Mouse (Mus musculus): Measurements from ENCODE around the gene Gnb5. TPM values are rescaled to one million over a fixed set of nuclear protein-coding genes. Genes with fewer than 3 reads are reported as not detected.

The Gnb5 gene
- polyA plus RNA-seq (2015; fragmentation: Nextera tagmentation; extraction: Ambion mirVana): 69.7 and 78.1 TPM in 2 replicates

DNA sequence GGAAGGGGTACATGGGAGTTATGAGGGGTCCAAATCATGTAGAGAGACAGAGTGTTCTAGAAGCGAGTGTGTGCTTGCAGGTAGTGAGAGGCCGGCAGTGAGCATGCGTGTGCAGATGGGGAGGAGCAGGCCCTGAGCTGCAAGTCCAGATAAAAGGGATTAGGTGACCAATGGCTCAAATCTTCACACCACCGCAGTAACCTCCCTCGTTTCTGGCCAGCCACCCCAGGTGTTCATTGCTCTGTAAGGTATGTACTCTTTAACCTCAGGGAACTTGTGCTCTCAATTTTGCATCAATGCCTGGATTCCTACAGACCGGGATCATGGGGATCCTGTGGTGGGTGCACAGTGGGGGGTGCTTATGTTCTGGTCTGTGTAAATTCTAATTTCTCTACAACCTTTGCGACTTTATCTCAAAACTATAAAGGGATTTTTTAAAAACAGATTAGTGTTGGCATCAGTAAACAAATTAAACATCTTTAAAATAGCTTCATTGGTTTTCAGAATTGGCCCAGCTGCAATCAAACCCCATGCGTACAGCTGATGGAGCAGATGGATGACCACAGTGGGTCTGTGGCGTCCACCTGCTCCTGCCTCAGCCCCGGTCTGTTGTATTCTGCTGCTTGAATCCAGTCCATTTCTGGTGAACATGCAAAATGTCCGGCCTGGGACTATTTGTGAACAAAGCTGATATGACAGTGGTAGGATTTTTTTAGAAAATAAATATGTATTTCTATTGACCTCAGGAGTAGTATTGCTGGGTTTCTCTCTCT lies at the start of gene Gnb5:
Gene Gnb5 (plus strand): TSS at position 163 of the 773 bp plus-strand sequence.
- Histone ChIP-seq H3K4me2 (ENCODE audit: low read length) (no peak within 1 kb of the TSS), H3K4me3 (ENCODE audit: low read depth, low read length) (no peak within 1 kb of the TSS), H3K27me3 (ENCODE audit: control insufficient read depth, insufficient read depth, low read depth, low read length) (no peaks in the 10 kb centered on the region), H3K9me3 (replicated peaks; ENCODE audit: control insufficient read depth, low read length, poor library complexity, severe bottlenecking) (no peaks in the 10 kb centered on the region), H3K9ac (ENCODE audit: low read depth, low read length) (no peak within 1 kb of the TSS), H3K36me3 (ENCODE audit: control insufficient read depth, insufficient read depth, low read length) (no peaks in the 10 kb centered on the region), H3K4me1 (ENCODE audit: control insufficient read depth, insufficient read depth, low read length) (no peaks in the 10 kb centered on the region), H3K27ac (ENCODE audit: low read length) (no peak within 1 kb of the TSS)
- no peak for ATAC-seq
- 61% methylated on average over 11 of the region's 11 CpGs for WGBS

DNA sequence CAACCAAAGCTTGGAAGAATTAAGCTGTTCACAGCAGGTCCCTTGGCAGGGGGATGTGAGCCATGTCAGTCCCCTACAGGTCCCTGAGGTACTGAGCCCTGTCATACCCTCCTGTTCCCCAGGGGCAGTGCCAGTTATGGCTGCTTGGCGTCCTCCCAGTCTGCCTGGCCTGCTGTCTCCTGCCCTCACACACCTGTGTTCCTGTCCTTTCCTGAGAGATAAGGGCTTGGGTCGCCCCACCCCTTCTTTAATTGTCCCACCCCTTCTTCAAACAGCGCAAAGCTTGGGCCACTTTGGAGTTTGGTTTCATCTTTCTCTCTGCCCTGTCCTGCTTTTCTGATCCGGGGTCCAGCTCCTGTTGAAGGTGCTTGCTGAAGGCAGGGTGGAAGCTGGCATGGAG lies 47.3 kb upstream of the Gnb5 start:
- Histone ChIP-seq H3K4me1 (ENCODE audit: control insufficient read depth, insufficient read depth, low read length) (peaks cover 34% of the 10 kb centered on the region), H3K4me3 (ENCODE audit: low read depth, low read length) (no peak overlapping the region), H3K9ac (ENCODE audit: low read depth, low read length) (no peak overlapping the region), H3K4me2 (ENCODE audit: low read length) (no peak overlapping the region), H3K36me3 (ENCODE audit: control insufficient read depth, insufficient read depth, low read length) (no peaks in the 10 kb centered on the region), H3K27me3 (ENCODE audit: control insufficient read depth, insufficient read depth, low read depth, low read length) (no peaks in the 10 kb centered on the region), H3K27ac (ENCODE audit: low read length) (no peak overlapping the region), H3K9me3 (replicated peaks; ENCODE audit: control insufficient read depth, low read length, poor library complexity, severe bottlenecking) (no peaks in the 10 kb centered on the region)
- WGBS: 59% methylated on average over 4 of the region's 4 CpGs
- no peak for ATAC-seq

DNA sequence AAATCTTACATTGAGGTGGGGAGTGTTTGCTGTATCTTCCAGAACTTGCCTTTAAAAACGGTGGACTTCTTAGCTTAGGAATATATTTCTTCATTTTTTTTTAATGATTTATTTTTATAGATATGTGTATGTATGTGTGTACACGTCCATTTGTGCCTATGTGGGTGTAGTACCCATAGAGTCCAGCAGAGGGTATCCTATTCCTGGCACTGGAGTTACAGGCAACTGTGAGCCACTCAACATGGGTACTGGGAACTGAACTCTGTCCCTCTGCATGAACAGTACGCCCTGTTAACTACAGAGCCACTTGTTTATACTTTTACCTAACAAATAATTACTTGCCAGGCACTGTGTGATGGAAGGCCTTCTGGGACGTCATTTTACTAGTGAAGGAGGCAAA lies 46.4 kb upstream of the Gnb5 start:
- no peak overlapping the region for H3K4me2 ChIP-seq (ENCODE audit: low read length)
- ATAC-seq: no peak
- no peak overlapping the region for H3K27ac ChIP-seq (ENCODE audit: low read length)
- H3K9ac ChIP-seq (ENCODE audit: low read depth, low read length): no peak overlapping the region
- no peak overlapping the region for H3K4me3 ChIP-seq (ENCODE audit: low read depth, low read length)
- H3K36me3 ChIP-seq (ENCODE audit: control insufficient read depth, insufficient read depth, low read length): no peaks in the 10 kb centered on the region
- H3K4me1 ChIP-seq (ENCODE audit: control insufficient read depth, insufficient read depth, low read length): peaks cover 25% of the 10 kb centered on the region
- no peaks in the 10 kb centered on the region for H3K27me3 ChIP-seq (ENCODE audit: control insufficient read depth, insufficient read depth, low read depth, low read length)
- no peaks in the 10 kb centered on the region for H3K9me3 ChIP-seq (replicated peaks; ENCODE audit: control insufficient read depth, low read length, poor library complexity, severe bottlenecking)
- WGBS: 92% methylated on average over 4 of the region's 4 CpGs

DNA sequence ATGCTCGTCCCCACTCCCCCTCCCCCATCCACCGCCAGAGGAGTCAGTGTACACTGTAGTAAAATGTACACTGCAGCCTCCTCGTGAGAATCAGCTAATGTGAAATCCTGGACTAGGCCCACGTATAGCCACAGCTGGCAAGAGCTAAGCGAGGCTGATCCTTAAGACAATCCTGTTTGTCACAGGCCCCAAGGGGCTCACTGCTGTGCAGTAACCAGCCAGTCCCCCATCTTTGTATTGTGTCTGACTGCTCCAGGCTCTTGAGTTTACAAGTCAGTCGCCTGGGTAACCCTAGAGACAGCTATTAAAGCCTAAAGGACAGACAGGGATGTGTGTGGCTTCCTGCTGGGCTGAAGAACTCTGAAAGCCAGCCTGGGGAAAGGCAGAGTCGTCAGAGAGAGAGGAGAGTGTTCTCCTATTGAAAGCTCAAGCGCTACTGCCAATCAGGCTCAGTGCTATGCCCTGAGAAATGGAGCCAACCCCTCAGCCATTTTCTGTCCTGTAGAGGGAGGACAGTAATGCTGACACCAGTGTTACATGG lies 44.7 kb upstream of the Gnb5 start:
- 3% methylated on average over 8 of the region's 8 CpGs for WGBS
- Histone ChIP-seq H3K27me3 (ENCODE audit: control insufficient read depth, insufficient read depth, low read depth, low read length) (no peaks in the 10 kb centered on the region), H3K27ac (ENCODE audit: low read length) (peak overlapping the region; percentile 63), H3K4me3 (ENCODE audit: low read depth, low read length) (no peak overlapping the region), H3K9me3 (replicated peaks; ENCODE audit: control insufficient read depth, low read length, poor library complexity, severe bottlenecking) (no peaks in the 10 kb centered on the region), H3K4me2 (ENCODE audit: low read length) (no peak overlapping the region), H3K9ac (ENCODE audit: low read depth, low read length) (no peak overlapping the region; the same call in none of the 2 replicates), H3K36me3 (ENCODE audit: control insufficient read depth, insufficient read depth, low read length) (no peaks in the 10 kb centered on the region), H3K4me1 (ENCODE audit: control insufficient read depth, insufficient read depth, low read length) (peaks cover 15% of the 10 kb centered on the region)
- ATAC-seq: peak; percentile 82

DNA sequence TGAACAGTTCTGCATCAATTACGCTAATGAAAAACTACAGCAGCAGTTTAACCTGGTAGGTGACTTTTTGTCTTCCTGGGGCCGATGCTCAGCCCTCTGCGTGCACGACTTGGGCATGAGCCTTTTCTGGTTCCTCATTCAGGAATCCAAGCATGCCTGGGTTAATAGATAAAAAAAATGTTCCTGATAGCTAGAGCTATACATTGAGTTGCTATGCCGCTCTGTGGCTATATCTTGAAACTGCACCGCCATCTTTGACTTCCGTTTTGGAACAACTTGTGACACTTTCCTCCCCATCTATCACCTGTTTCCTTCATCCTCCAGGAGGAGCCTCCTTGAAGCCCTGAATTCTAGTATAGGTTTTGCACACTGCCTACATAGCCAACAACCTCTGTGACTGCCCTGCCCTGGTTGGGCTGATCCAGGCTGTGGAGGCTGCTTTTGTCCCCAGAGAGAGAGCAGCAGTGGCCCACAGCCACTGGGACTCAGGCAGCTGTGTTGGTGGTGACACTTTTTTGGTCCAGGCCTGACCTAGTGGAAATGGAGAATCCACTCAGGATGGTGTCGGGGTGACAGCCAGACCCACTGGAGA lies 43.8 kb upstream of the Gnb5 start:
- Histone ChIP-seq H3K4me3 (ENCODE audit: low read depth, low read length) (no peak overlapping the region), H3K4me2 (ENCODE audit: low read length) (no peak overlapping the region), H3K27me3 (ENCODE audit: control insufficient read depth, insufficient read depth, low read depth, low read length) (no peaks in the 10 kb centered on the region), H3K4me1 (ENCODE audit: control insufficient read depth, insufficient read depth, low read length) (peaks cover 15% of the 10 kb centered on the region), H3K36me3 (ENCODE audit: control insufficient read depth, insufficient read depth, low read length) (no peaks in the 10 kb centered on the region), H3K9ac (ENCODE audit: low read depth, low read length) (no peak overlapping the region), H3K9me3 (replicated peaks; ENCODE audit: control insufficient read depth, low read length, poor library complexity, severe bottlenecking) (no peaks in the 10 kb centered on the region), H3K27ac (ENCODE audit: low read length) (peak overlapping the region; percentile 63; the same call in 1 of the 2 replicates)
- ATAC-seq: no peak
- WGBS: 51% methylated on average over 8 of the region's 8 CpGs

DNA sequence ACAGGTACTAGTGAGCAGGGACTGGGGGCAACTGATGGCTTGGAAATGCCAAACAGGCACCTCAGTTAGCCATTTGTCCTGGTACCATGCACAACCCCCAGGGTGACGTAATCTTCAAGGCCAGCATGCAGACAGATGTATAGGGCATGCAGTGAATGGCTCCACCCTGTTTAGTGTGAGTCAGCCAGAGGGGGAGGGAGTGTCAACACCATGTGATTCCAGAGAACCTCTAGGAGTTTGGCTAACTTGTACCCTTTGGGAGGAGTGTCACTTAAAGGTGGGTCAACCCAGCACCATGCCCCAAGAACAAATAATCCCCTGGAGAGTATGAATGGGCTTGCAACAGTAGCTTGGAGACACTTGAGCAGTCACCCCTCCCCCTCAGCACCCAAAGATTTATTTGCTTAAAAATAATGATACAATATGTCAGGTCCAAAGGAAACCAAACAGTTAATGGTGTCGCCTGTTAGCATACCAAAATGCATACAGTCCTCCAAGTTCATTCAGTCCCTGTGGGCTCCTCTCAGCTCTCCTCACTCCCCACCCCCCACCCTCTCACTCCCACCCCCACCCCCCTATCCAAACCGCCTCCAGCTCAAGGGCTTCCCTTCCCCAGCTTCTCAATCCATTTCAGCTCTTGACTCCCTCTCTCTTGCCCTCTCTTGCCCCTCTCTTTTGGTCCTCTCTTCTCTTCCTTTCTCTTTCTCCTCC lies 41.9 kb upstream of the Gnb5 start:
- ATAC-seq: no peak
- no peaks in the 10 kb centered on the region for H3K9me3 ChIP-seq (replicated peaks; ENCODE audit: control insufficient read depth, low read length, poor library complexity, severe bottlenecking)
- no peaks in the 10 kb centered on the region for H3K27me3 ChIP-seq (ENCODE audit: control insufficient read depth, insufficient read depth, low read depth, low read length)
- no peak overlapping the region for H3K4me3 ChIP-seq (ENCODE audit: low read depth, low read length)
- WGBS: 61% methylated on average over 3 of the region's 3 CpGs
- no peaks in the 10 kb centered on the region for H3K36me3 ChIP-seq (ENCODE audit: control insufficient read depth, insufficient read depth, low read length)
- H3K4me1 ChIP-seq (ENCODE audit: control insufficient read depth, insufficient read depth, low read length): peaks cover 15% of the 10 kb centered on the region
- H3K9ac ChIP-seq (ENCODE audit: low read depth, low read length): no peak overlapping the region
- H3K27ac ChIP-seq (ENCODE audit: low read length): no peak overlapping the region
- no peak overlapping the region for H3K4me2 ChIP-seq (ENCODE audit: low read length)

DNA sequence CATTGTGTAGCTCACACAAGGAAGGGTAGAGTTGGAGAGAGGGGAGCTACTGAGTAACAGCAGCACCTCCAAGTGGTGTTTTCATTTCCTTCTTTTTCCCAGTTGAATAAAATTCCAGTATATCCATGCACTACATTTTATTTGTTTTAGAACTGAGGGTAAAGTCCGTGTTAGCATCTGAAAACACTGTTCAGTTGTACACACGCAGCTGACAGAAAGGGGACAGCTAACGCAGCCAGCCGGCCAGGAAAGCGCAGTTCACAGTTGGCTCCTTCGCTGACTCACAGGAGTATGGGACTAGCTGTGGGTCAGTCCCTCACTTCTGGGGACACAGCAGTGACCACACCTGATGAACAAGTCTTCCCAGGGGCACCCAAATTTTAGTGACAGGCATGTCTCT lies 38.9 kb upstream of the Gnb5 start:
- ATAC-seq: no peak
- Histone ChIP-seq H3K4me3 (ENCODE audit: low read depth, low read length) (no peak overlapping the region), H3K9ac (ENCODE audit: low read depth, low read length) (no peak overlapping the region), H3K9me3 (replicated peaks; ENCODE audit: control insufficient read depth, low read length, poor library complexity, severe bottlenecking) (no peaks in the 10 kb centered on the region), H3K27ac (ENCODE audit: low read length) (no peak overlapping the region), H3K4me2 (ENCODE audit: low read length) (no peak overlapping the region), H3K4me1 (ENCODE audit: control insufficient read depth, insufficient read depth, low read length) (0 out of 2 replicates have a peak, but pooled peaks cover 2% of the 10 kb centered on the region), H3K36me3 (ENCODE audit: control insufficient read depth, insufficient read depth, low read length) (no peaks in the 10 kb centered on the region), H3K27me3 (ENCODE audit: control insufficient read depth, insufficient read depth, low read depth, low read length) (no peaks in the 10 kb centered on the region)
- 77% methylated on average over 6 of the region's 6 CpGs for WGBS

DNA sequence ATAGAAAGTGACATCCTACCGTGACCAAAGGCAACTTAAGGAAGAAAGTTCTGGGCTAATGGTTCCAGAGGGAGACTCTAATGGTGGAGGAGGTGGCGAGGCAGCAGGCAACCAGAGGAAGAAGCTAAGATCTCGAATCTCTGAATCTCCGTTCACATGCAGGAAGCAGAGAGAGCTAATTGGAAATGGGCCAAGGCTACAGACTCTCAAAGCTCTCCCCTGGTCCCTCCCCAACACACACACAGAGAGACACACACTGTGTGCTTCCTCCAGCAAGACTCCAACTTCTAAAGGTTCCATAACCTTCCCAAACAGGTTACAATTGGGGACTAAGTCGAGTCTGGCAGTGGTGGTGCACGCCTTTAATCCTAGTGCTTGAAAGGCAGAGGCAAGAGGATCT lies 35.7 kb upstream of the Gnb5 start:
- 75% methylated on average over 6 of the region's 6 CpGs for WGBS
- Histone ChIP-seq H3K36me3 (ENCODE audit: control insufficient read depth, insufficient read depth, low read length) (no peaks in the 10 kb centered on the region), H3K9ac (ENCODE audit: low read depth, low read length) (no peak overlapping the region), H3K4me3 (ENCODE audit: low read depth, low read length) (no peak overlapping the region), H3K9me3 (replicated peaks; ENCODE audit: control insufficient read depth, low read length, poor library complexity, severe bottlenecking) (no peaks in the 10 kb centered on the region), H3K4me1 (ENCODE audit: control insufficient read depth, insufficient read depth, low read length) (no peaks in the 10 kb centered on the region), H3K4me2 (ENCODE audit: low read length) (no peak overlapping the region), H3K27me3 (ENCODE audit: control insufficient read depth, insufficient read depth, low read depth, low read length) (no peaks in the 10 kb centered on the region), H3K27ac (ENCODE audit: low read length) (no peak overlapping the region)
- no peak for ATAC-seq

DNA sequence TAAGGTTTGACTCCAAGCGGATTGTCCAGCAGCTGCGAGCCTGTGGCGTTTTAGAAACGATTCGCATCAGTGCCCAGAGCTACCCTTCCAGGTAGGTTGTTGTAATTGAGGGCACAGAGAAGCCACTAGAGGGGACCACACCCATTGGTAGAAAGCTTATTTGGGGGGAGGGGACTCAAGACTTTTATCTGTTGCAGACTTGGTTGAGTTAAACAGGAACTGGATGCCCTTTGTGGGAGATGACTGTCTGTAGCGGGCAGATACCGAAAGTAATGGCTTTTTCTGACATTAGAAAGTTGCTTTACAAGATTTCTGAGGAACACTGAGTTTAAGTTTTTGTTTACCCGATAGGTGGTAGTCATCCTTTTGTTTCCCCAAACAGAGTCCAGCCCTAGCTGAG lies 34.5 kb upstream of the Gnb5 start:
- Histone ChIP-seq H3K4me1 (ENCODE audit: control insufficient read depth, insufficient read depth, low read length) (no peaks in the 10 kb centered on the region), H3K9ac (ENCODE audit: low read depth, low read length) (no peak overlapping the region), H3K27ac (ENCODE audit: low read length) (no peak overlapping the region), H3K4me3 (ENCODE audit: low read depth, low read length) (no peak overlapping the region), H3K27me3 (ENCODE audit: control insufficient read depth, insufficient read depth, low read depth, low read length) (no peaks in the 10 kb centered on the region), H3K4me2 (ENCODE audit: low read length) (no peak overlapping the region), H3K36me3 (ENCODE audit: control insufficient read depth, insufficient read depth, low read length) (no peaks in the 10 kb centered on the region), H3K9me3 (replicated peaks; ENCODE audit: control insufficient read depth, low read length, poor library complexity, severe bottlenecking) (no peaks in the 10 kb centered on the region)
- WGBS: 94% methylated on average over 8 of the region's 8 CpGs
- ATAC-seq: no peak

All from midbrain, embryonic 16.5 days (tissue).